Mouse (Mus musculus) CH12.LX (cell line): ENCODE data around the gene Numa1.

Experiments used
- CTCF ChIP-seq, 2 experiments: IDR thresholded peaks in 1 of 2; conservative IDR thresholded peaks in 1 of 2; 2 replicates each; pipeline ENCODE4 v1.5.1; 2011 to 2012; ENCODE audit warnings: low read depth in 2 of 2, low read length in 2 of 2, improper control_type of control experiment in 1 of 2, inconsistent platforms in 1 of 2, mild to moderate bottlenecking in 1 of 2, moderate library complexity in 1 of 2
- EP300 ChIP-seq: IDR thresholded peaks from 2 replicates; pipeline ENCODE4 v1.6.1; 2011; ENCODE audit warnings: low read length, improper control_type of control experiment
- GABPA ChIP-seq: IDR thresholded peaks from 2 replicates; pipeline ENCODE4 v1.6.1; 2012; ENCODE audit warnings: low read depth, low read length, improper control_type of control experiment, inconsistent platforms; ENCODE audit not compliant: insufficient replicate concordance
- JUND ChIP-seq: conservative IDR thresholded peaks from 2 replicates; pipeline ENCODE4 v1.6.1; 2011; ENCODE audit warnings: low read depth, low read length, improper control_type of control experiment
- MAX ChIP-seq: IDR thresholded peaks from 2 replicates; pipeline ENCODE4 v1.6.1; 2011; ENCODE audit warnings: low read length, improper control_type of control experiment
- MAZ ChIP-seq: IDR thresholded peaks from 2 replicates; pipeline ENCODE4 v1.6.1; 2012; ENCODE audit warnings: low read depth, mild to moderate bottlenecking, inconsistent platforms, low read length, improper control_type of control experiment, moderate library complexity
- MEF2A ChIP-seq: IDR thresholded peaks from 2 replicates; pipeline ENCODE4 v1.6.1; 2014; ENCODE audit warnings: low read depth, mild to moderate bottlenecking, inconsistent platforms, low read length, improper control_type of control experiment, borderline replicate concordance
- MXI1 ChIP-seq: IDR thresholded peaks from 2 replicates; pipeline ENCODE4 v1.6.1; 2011; ENCODE audit warnings: mild to moderate bottlenecking, low read depth, low read length, improper control_type of control experiment
- POLR2A ChIP-seq: IDR thresholded peaks from 2 replicates; pipeline ENCODE4 v1.6.1; 2011; ENCODE audit warnings: low read depth, mild to moderate bottlenecking, improper control_type of control experiment, low read length
- SIN3A ChIP-seq: IDR thresholded peaks from 2 replicates; pipeline ENCODE4 v1.6.1; 2012; ENCODE audit warnings: low read length, improper control_type of control experiment, inconsistent platforms
- TCF12 ChIP-seq: IDR thresholded peaks from 2 replicates; pipeline ENCODE4 v1.6.1; 2014; ENCODE audit warnings: low read depth, mild to moderate bottlenecking, inconsistent platforms, low read length, improper control_type of control experiment
- UBTF ChIP-seq: IDR thresholded peaks from 2 replicates; pipeline ENCODE4 v1.6.1; 2012; ENCODE audit warnings: low read depth, mild to moderate bottlenecking, inconsistent platforms, low read length, improper control_type of control experiment, moderate library complexity

GRCm38 (mm10) chr7:102017452-102017851, 83.5 kb downstream of the Numa1 start:
- TF ChIP-seq SIN3A (no peak), TCF12 (no peak), POLR2A (no peak), CTCF (conservative IDR thresholded peaks at IDR 0.05 in 1 of 2, IDR thresholded peaks at IDR 0.05 in 1 of 2; ENCODE audit: low read depth in 2 of 2, low read length in 2 of 2) (no peak), MXI1 (no peak), EP300 (no peak), GABPA (no peak), JUND (no peak), MEF2A (no peak), MAX (no peak), MAZ (no peak), UBTF (no peak)
